Mouse (Mus musculus) hindlimb bud, embryonic 11.5 days (tissue): Measurements from ENCODE around the gene Grtp1.

Experiments
- DNase-seq: peaks from one replicate; pipeline ENCODE4 v3.0.0-alpha.2; 2012; ENCODE audit warnings: low read depth, low spot score; ENCODE audit errors: extremely low spot score

Gene Grtp1

GRCm38 (mm10) chr8:13205311-13205710, 4.9 kb upstream of the Grtp1 start:
- no peak for DNase-seq

GRCm38 (mm10) chr8:13204371-13205140, 4.1 kb upstream of the Grtp1 start:
- no peak for DNase-seq

- DNase-seq: no peak
Observed at GRCm38 (mm10) chr8:13203472-13203871, 3.1 kb upstream of the Grtp1 start.

- no peak for DNase-seq
Observed at GRCm38 (mm10) chr8:13202806-13203205, 2.4 kb upstream of the Grtp1 start.

GRCm38 (mm10) chr8:13202041-13202440, 1.6 kb upstream of the Grtp1 start:
- DNase-seq: no peak

- no peak for DNase-seq
Observed at GRCm38 (mm10) chr8:13201013-13201334, 554 bp upstream of the Grtp1 start.

- DNase-seq: no peak
Observed at GRCm38 (mm10) chr8:13199385-13200061, 897 bp downstream of the Grtp1 start.

GRCm38 (mm10) chr8:13197493-13197892, 2.9 kb downstream of the Grtp1 start:
- no peak for DNase-seq

- DNase-seq: no peak
Observed at GRCm38 (mm10) chr8:13194818-13195217, 5.6 kb downstream of the Grtp1 start.

GRCm38 (mm10) chr8:13190235-13190634, 10.2 kb downstream of the Grtp1 start:
- DNase-seq: no peak

- no peak for DNase-seq
Observed at GRCm38 (mm10) chr8:13188857-13189256, 11.6 kb downstream of the Grtp1 start.

- DNase-seq: no peak
Observed at GRCm38 (mm10) chr8:13188052-13188555, 12.3 kb downstream of the Grtp1 start.

- no peak for DNase-seq
Observed at GRCm38 (mm10) chr8:13187638-13188037, 12.8 kb downstream of the Grtp1 start.

GRCm38 (mm10) chr8:13187229-13187628, 13.2 kb downstream of the Grtp1 start:
- DNase-seq: no peak

GRCm38 (mm10) chr8:13186819-13187218, 13.6 kb downstream of the Grtp1 start:
- DNase-seq: no peak

- no peak for DNase-seq
Observed at GRCm38 (mm10) chr8:13181691-13181976, 18.8 kb downstream of the Grtp1 start.

- DNase-seq: no peak
Observed at GRCm38 (mm10) chr8:13180911-13181690, 19.3 kb downstream of the Grtp1 start.

GRCm38 (mm10) chr8:13180408-13180807, 20.0 kb downstream of the Grtp1 start:
- no peak for DNase-seq

- DNase-seq: no peak
Observed at GRCm38 (mm10) chr8:13179948-13180347, 20.5 kb downstream of the Grtp1 start.

GRCm38 (mm10) chr8:13179482-13179881, 20.9 kb downstream of the Grtp1 start:
- DNase-seq: no peak

GRCm38 (mm10) chr8:13178137-13178536, 22.3 kb downstream of the Grtp1 start:
- DNase-seq: no peak
